Mouse (Mus musculus) gastrocnemius, adult 18-20 months (tissue): ENCODE results near the gene Tmem63a. TPM values are rescaled to one million over a fixed set of nuclear protein-coding genes. Genes with fewer than 3 reads are reported as not detected.
"Not testable (repeated sequence)": the region's sequence is repeated elsewhere in the genome, so short reads cannot be mapped to it uniquely, and the experiment has no call there.

Experiments used
- DNase-seq: peaks from one replicate; pipeline ENCODE4 v3.0.0; 2021; ENCODE audit warnings: low spot score
- long read RNA-seq, 2 experiments: library from polyadenylated mRNA; stranded (forward); transcript quantifications; one replicate each; pipeline ENCODE4 v2.0.0; 2021
- total RNA-seq, 2 experiments: library from RNA; stranded (reverse); gene quantifications; 2 replicates each; pipeline ENCODE4 v1.2.3; 2021

Tmem63a gene
- total RNA-seq = 10 to 100 TPM; 14.5 to 15.6 TPM
- long read RNA-seq, experiment 1, transcript Tmem63a-201 (23 exons, 3,306 nt) = major isoform, 22 of 33 reads
- long read RNA-seq, experiment 1, partial matches to known transcripts = 6 of 33 reads
- long read RNA-seq, experiment 1, other reads (novel, unspliced or antisense) = 5 of 33 reads
- long read RNA-seq, experiment 2, transcript Tmem63a-201 (23 exons, 3,306 nt) = major isoform, 15 of 23 reads
- long read RNA-seq, experiment 2, partial matches to known transcripts = 6 of 23 reads
- long read RNA-seq, experiment 2, other reads (novel, unspliced or antisense) = 2 of 23 reads

DNA sequence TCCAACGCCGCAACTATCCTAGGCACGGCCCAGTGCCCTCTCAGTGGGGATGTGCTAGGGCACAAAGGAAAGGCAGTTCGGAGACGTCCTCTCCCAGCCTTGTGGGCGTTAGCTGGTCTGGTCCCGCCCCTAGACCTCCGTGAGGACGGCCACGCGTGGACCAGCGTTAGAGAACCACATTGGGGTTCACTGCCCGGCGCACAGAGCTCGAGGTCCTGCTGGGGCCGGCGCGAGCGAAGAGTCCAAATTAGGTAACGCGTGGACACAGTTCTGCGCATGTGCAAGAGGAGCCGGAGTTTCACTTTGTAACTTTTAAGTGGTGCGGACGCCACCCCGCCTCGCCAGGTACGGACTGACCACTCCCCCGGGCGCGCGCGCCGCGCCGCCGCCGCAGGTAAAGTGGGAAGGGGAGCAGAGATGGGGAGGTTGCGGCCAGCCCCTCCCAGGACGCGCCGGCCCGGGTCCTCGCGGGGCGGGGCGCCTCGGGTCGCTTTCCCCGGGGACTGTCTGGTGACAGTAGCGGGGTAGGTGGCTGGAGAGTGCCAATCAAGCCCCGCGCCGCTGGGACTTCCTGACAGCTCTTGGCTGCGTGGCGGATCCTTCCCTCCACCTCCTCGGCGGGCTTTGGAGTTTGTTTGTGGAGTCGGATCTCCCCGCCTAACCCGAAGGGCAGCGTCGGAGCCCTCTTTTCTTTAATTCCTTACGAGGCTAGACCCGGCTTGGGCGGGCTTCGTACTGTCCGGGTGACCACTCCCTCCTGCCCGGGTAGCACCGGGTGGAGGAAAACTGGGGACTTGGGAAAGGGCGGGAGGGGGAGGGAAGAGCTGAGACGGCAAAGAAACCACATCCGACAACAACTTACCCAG is at the start of gene Tmem63a:
Tmem63a (plus strand) TSS at position 179 of the 866 bp plus-strand sequence.
- DNase-seq = peak; percentile 83

- DNase-seq = no peak
Measured at GRCm38 (mm10) chr1:180892808-180893207, 49.3 kb upstream of the Tmem63a start, which contains the start of gene Lefty2. Gene Lefty2, plus strand, starts transcription at chr1:180893108.

- not testable (repeated sequence) for DNase-seq
Measured at GRCm38 (mm10) chr1:180894088-180894987, 47.8 kb upstream of the Tmem63a start.

GRCm38 (mm10) chr1:180901107-180901506 is 41.0 kb upstream of the Tmem63a start:
- peak; percentile 58 for DNase-seq

GRCm38 (mm10) chr1:180902915-180903314 is 39.2 kb upstream of the Tmem63a start:
- no peak for DNase-seq

- no peak for DNase-seq
Measured at GRCm38 (mm10) chr1:180903666-180904038, 38.5 kb upstream of the Tmem63a start.

DNA sequence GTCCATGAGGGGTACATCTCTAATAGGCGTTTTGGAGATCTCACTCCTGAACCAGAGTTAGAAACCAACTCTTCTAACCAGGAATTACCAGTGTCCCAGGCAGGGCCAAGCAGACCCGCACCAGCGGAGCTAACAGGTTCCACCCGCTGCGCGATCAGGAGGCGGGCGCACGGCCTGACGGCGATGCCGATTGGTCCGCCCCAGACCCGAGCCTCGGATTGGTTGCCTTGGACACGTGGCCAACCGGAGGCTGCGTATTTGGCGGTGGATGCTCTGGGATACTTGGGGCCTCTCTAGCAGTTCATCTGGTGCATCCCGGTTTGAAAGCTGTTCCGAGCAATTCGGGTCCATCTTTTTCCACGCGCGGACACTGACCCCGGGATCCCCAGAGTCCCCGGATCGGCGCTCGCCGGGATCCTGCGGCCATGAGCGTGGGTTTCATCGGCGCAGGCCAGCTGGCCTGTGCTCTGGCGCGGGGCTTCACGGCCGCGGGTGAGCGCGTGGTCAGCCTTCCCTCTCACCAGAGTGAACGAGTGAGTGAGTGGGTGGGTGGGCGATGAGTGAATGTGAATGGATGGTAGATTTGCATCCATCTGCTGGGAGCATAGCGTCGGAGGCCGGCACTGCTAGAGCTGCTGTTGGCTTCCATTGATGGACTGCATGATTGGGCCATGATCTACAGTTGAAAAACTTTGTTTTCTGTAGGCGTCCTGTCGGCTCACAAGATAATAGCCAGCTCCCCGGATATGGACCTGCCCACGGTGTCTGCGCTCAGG is 37.9 kb upstream of the Tmem63a start, which contains the start of gene Pycr2:
Pycr2 (plus strand) TSS at position 255 of the 776 bp plus-strand sequence.
- peak; percentile 94 for DNase-seq

- no peak for DNase-seq
Measured at GRCm38 (mm10) chr1:180904815-180905080, 37.4 kb upstream of the Tmem63a start.

DNA sequence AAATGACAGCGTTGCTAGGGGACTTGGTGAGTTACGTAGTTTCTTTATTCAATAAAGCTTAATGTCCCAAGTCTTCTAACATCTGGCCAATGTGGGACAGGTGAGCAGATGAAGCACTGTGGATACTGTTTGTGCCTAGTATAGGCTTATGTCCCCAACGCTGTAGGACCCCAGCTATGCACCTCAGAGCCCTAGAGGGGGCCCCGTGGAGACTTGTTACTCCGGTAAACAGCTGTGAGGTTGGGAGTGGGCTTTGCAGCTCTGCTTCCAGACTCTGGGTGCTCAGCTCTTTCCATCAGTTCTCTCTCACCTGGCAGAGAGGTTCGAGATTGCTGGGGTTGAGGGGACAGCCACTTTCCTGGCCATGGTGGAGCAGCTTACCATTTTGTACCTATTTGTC is 36.8 kb upstream of the Tmem63a start:
- DNase-seq = no peak

DNA sequence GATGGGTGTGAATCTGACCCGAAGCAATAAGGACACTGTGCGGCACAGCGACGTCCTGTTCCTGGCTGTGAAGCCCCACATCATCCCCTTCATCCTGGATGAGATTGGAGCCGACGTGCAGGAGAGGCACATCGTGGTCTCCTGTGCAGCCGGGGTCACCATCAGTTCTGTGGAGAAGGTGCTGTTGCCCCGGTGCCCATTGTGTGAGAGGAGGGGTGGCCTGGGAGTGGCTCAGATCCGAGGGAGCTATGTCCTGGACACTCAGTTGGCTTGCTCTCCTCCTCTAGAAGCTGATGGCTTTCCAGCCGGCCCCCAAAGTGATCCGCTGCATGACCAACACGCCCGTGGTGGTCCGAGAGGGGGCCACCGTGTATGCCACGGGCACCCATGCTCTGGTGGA is 36.3 kb upstream of the Tmem63a start:
- DNase-seq = no peak

DNA sequence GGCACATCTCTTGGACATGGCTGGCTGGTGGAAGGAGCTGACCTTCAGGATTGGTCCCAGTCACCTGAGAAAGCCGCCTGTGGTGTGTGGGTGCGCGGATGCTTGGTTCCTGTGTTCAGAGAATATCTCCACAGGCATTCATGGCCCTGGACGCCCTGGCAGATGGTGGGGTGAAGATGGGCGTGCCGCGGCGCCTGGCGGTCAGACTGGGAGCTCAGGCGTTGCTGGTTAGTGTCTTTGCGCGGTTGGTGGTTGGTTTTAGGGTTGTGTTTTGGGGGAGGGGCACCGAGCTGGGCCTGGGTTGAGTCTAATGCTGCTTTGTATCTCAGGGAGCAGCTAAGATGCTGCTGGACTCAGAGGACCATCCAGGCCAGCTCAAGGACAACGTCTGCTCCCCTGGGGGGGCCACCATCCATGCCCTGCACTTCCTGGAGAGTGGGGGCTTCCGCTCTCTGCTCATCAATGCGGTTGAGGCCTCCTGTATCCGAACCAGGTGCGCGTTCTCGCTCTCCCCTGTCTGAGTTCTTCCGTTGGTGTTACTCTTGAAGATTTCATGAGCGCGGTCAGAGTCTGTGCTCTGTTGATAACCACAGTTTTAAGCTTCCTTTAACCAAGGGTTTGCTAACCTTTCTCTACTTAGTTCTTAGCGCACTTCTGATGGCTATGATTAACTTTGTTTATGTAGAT is 35.5 kb upstream of the Tmem63a start:
- DNase-seq = no peak

- no peak for DNase-seq
Measured at GRCm38 (mm10) chr1:180911138-180911537, 31.0 kb upstream of the Tmem63a start.

- DNase-seq = no peak
Measured at GRCm38 (mm10) chr1:180911653-180912287, 30.4 kb upstream of the Tmem63a start.

DNA sequence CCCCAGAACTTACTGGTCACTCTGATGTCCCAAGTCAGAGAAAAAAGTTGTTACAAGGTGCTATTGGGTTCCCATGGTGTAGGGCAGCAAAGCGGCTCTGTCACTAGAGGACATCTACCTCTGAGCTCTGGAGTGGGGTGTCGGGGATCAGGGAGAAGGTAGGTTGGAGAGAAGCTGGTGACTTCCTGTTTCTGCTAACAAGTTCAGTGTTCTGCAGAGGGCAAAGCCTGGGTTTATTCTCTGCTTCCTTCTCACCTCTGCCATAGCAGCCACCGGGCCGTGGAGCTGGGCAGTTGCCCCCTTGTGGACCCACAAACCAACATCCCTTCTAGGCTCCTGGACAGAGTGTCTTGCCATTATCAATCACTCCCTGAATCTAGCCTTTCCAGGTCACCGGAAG is 29.4 kb upstream of the Tmem63a start:
- DNase-seq = no peak

- no peak for DNase-seq
Measured at GRCm38 (mm10) chr1:180913797-180914196, 28.3 kb upstream of the Tmem63a start.

DNA sequence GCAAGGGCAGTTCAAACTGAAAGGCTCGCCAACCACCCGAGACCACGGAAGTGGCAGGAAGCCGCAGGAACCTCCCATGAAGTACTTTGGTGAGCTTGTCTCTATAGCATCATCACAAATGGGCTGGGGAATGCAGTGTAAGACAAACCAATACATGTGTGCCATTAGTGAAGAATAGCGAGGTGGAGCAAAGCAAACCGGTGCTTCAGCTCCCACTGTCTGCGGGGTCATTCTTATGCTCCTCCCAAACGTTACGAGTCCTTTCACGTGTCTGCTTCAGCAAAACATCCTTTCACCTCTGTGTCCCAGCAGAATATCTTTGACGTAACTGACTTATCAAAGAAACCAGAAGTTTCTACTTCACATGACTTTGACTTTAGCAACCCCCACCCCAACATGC is 25.7 kb upstream of the Tmem63a start:
- DNase-seq = no peak

GRCm38 (mm10) chr1:180917053-180917452 is 25.1 kb upstream of the Tmem63a start:
- DNase-seq = no peak

DNA sequence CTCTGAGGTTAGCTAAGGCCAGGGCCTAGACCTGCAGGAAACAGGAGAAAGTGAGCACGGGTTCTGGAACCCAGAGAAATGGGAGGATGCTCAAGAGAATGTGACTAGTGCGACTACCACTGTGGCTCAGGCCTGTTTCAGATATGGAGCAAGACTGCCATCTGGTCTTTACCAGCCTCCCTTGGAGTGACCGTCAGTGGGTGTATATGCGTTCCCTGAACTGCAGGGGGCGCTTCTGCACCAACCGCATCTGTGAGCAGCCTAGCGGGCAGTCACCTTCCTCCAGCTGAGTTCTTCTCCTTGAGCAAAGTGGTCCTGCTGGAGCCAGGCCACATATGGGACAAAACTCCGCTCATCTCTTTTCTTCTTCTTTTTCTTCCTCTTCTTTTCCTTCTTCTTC is 22.5 kb upstream of the Tmem63a start:
- no peak for DNase-seq

DNA sequence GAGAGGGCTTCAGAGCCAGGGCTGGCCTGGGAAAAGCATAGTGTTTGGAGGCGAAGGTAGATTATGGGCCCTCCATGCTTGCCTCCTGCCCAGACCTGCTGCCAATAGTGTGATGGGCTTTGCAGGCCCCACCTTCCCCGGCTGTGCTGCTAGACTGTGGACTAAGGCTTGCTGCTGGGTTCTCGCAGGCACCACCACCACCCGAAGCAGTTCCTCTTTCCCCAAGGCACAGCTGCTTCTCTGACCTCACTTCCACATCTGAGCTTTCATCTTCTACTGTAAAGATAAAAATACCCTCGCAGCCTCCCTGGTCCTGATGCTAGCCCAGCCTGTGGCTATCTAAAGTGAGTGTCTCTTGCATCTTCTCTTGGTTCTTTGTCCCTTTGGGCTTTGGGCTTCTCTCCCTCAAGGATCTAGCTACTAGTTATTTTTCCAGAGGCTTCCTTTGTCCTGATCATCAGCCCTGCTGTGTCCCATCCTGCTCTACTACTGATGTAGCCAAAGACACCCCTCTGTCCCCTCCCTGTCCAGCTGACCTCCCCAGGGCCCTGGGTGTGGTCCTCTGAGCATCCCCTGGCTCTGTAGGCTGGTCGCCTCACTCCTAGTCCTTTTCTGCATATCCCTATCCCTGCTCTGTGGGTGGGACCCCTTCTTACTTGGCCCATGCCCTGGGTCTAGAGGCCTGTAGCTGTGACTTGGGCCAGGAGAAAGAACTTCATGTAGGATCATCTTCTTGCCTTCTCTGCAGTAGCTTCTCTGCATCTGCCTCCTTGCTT is 19.7 kb upstream of the Tmem63a start:
- DNase-seq = no peak
